Mouse (Mus musculus) ES-E14 (cell line): ENCODE data around the gene Myl3. TPM values are rescaled to one million over a fixed set of nuclear protein-coding genes. Genes with fewer than 3 reads are reported as not detected.
A peak's percentile ranks its signal among the peaks of the same experiment; 100 is the strongest.

Experiments used
- DNase-seq: peaks from one replicate; pipeline ENCODE4 v3.0.0-alpha.2; 2013; ENCODE audit warnings: low read depth, low spot score
- H3K27ac ChIP-seq: 2 replicates; pipeline ENCODE4 v1.5.1; 2012; ENCODE audit warnings: low read depth, mild to moderate bottlenecking, low read length, moderate library complexity, mixed read lengths; ENCODE audit not compliant: poor library complexity, insufficient read depth, severe bottlenecking
- H3K36me3 ChIP-seq: 2 replicates; pipeline ENCODE4 v1.6.1; 2012; ENCODE audit warnings: mild to moderate bottlenecking, low read length, moderate library complexity, mixed read lengths; ENCODE audit not compliant: control insufficient read depth, poor library complexity, insufficient read depth, severe bottlenecking
- H3K4me1 ChIP-seq, 2 experiments: fragments of 150-350 bp in 1 of 2; sonication (generic) in 1 of 2; 2 replicates each; pipeline ENCODE4 v1.6.1; 2012; ENCODE audit warnings: low read length in 2 of 2, mild to moderate bottlenecking in 1 of 2, mixed read lengths in 1 of 2; ENCODE audit not compliant: control insufficient read depth in 2 of 2, insufficient read depth in 2 of 2, poor library complexity in 1 of 2
- H3K4me3 ChIP-seq, 2 experiments: fragments of 150-350 bp in 1 of 2; sonication (generic) in 1 of 2; 2 replicates each; pipeline ENCODE4 v1.5.1; 2012; ENCODE audit warnings: low read length in 2 of 2, low read depth in 1 of 2, mild to moderate bottlenecking in 1 of 2, mixed read lengths in 1 of 2; ENCODE audit not compliant: insufficient read depth in 1 of 2, poor library complexity in 1 of 2, severe bottlenecking in 1 of 2
- H3K9ac ChIP-seq: 2 replicates; pipeline ENCODE4 v1.6.1; 2012; ENCODE audit warnings: low read depth, mild to moderate bottlenecking, low read length, mixed read lengths; ENCODE audit not compliant: poor library complexity, insufficient read depth, severe bottlenecking
- H3K9me3 ChIP-seq: fragments of 150-350 bp; sonication (generic); 2 replicates; pipeline ENCODE4 v1.6.1; 2012; ENCODE audit warnings: low read depth, mild to moderate bottlenecking, low read length; ENCODE audit not compliant: control insufficient read depth, insufficient read depth
- CHD2 ChIP-seq: IDR thresholded peaks from 2 replicates; pipeline ENCODE4 v1.6.1; 2014; ENCODE audit warnings: mild to moderate bottlenecking, low read depth, low read length, inconsistent platforms
- HCFC1 ChIP-seq: IDR thresholded peaks from 2 replicates; pipeline ENCODE4 v1.6.1; 2012; ENCODE audit warnings: low read length, inconsistent platforms, borderline replicate concordance; ENCODE audit not compliant: insufficient read depth
- MAFK ChIP-seq: IDR thresholded peaks from 2 replicates; pipeline ENCODE4 v1.6.1; 2014; ENCODE audit warnings: mild to moderate bottlenecking, low read depth, low read length, inconsistent platforms; ENCODE audit not compliant: insufficient read depth
- ZC3H11A ChIP-seq: IDR thresholded peaks from 2 replicates; pipeline ENCODE4 v1.6.1; 2012; ENCODE audit warnings: low read depth, mild to moderate bottlenecking, inconsistent platforms, low read length, borderline replicate concordance
- ZNF384 ChIP-seq: IDR thresholded peaks from 2 replicates; pipeline ENCODE4 v1.6.1; 2012; ENCODE audit warnings: low read depth, low read length, inconsistent platforms
- in situ Hi-C, 2 experiments: fragments of 600-800 bp; cut with MboI; formaldehyde crosslinking; loops; one replicate each; pipeline ENCODE4 v1.15.1; 2025; ENCODE audit warnings: low sequenced_read_pairs in 2 of 2, inconsistent platforms in 1 of 2; ENCODE audit not compliant: unreplicated experiment in 2 of 2
- total RNA-seq: library from RNA; depleted of rRNA; stranded (reverse); fragments of 300-350 nt; gene quantifications from 2 replicates; pipeline ENCODE4 v1.2.3, GENCODE M21; 2012

The Myl3 gene
- total RNA-seq, 1 experiment: 0.89 TPM

GRCm38 (mm10) chr9:110713389-110713788, 28.3 kb upstream of the Myl3 start:
- TF ChIP-seq MAFK (no peak), ZNF384 (no peak), ZC3H11A (no peak), CHD2 (no peak)

GRCm38 (mm10) chr9:110715426-110715825, 26.2 kb upstream of the Myl3 start:
- TF ChIP-seq ZC3H11A (no peak), HCFC1 (no peak), MAFK (no peak), ZNF384 (no peak), CHD2 (no peak)
- no peak overlapping the region for H3K4me3 ChIP-seq
- H3K36me3 ChIP-seq: peaks cover 7% of the 10 kb centered on the region; the same call in 1 of the 2 replicates
- H3K9ac ChIP-seq: no peak overlapping the region
- no peak overlapping the region for H3K27ac ChIP-seq
- no peaks in the 10 kb centered on the region for H3K4me1 ChIP-seq
- in situ Hi-C loops: loop anchor here in 1 of 2 experiments (10.0 kb wide), 1 partner anchor 159 kb away; the partner anchor contains the start of gene Als2cl
- H3K9me3 ChIP-seq: no peaks in the 10 kb centered on the region
- DNase-seq: no peak

More at GRCm38 (mm10) chr9:110713389-110713788, 28.3 kb upstream of the Myl3 start:
- no peaks in the 10 kb centered on the region for H3K9me3 ChIP-seq
- H3K4me1 ChIP-seq: peaks cover 0 to 3% of the 10 kb centered on the region in 2 experiments; a peak in 1 of 4 replicates
- H3K27ac ChIP-seq: no peak overlapping the region
- in situ Hi-C loops: loop anchor here in 1 of 2 experiments (10.0 kb wide), 1 partner anchor 161 kb away; the partner anchor contains the start of gene Als2cl
- no peak overlapping the region for H3K4me3 ChIP-seq
- peaks cover 7% of the 10 kb centered on the region; the same call in 1 of the 2 replicates for H3K36me3 ChIP-seq
- H3K9ac ChIP-seq: no peak overlapping the region
- DNase-seq: no peak

DNA sequence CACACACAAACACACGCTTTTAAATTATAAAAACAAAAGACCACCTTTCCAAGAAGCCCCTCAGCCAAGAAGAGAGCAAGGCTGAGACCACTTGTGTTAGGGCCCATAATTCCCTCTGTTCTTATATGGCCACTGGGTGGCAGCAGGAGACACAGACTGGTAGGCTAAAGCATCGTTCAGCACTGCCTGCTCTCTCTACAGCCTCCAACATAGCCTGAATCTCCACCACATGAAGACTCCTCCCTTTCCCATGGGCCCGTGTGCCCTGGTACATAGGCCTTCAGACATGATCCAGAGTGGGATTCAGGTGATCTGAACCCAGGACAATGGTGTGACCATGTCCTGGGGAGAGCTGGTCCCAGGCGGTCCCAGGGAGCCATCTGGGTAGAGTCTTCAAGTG, 24.9 kb upstream of the Myl3 start:
- no peaks in the 10 kb centered on the region for H3K4me1 ChIP-seq
- TF ChIP-seq ZC3H11A (peak; percentile 50; the same call in 1 of the 2 replicates), MAFK (no peak), CHD2 (no peak), ZNF384 (no peak)
- in situ Hi-C loops: loop anchor here in 1 of 2 experiments (10.0 kb wide), 1 partner anchor 158 kb away; the partner anchor contains the start of gene Als2cl

GRCm38 (mm10) chr9:110718071-110718470, 23.6 kb upstream of the Myl3 start:
- Histone ChIP-seq H3K4me1 (no peaks in the 10 kb centered on the region), H3K9me3 (no peaks in the 10 kb centered on the region), H3K36me3 (peaks cover 5% of the 10 kb centered on the region; the same call in 1 of the 2 replicates), H3K9ac (no peak overlapping the region), H3K4me3 (no peak overlapping the region), H3K27ac (no peak overlapping the region)
- in situ Hi-C loops: loop anchor here in 1 of 2 experiments (10.0 kb wide), 1 partner anchor 157 kb away; the partner anchor contains the start of gene Als2cl
- TF ChIP-seq ZC3H11A (no peak), MAFK (no peak), ZNF384 (no peak), CHD2 (no peak), HCFC1 (no peak)
- no peak for DNase-seq

More for the DNA sequence above, 24.9 kb upstream of the Myl3 start:
- Histone ChIP-seq H3K9ac (no peak overlapping the region), H3K9me3 (no peaks in the 10 kb centered on the region), H3K4me3 (no peak overlapping the region), H3K27ac (no peak overlapping the region), H3K36me3 (peaks cover 5% of the 10 kb centered on the region; the same call in 1 of the 2 replicates)
- no peak for DNase-seq
